Mouse (Mus musculus): ENCODE results near the gene Rad54l.

Gene Rad54l

GRCm38 (mm10) chr4:116074145-116074675 lies 49.3 kb downstream of the Rad54l start:
- DNase-seq (ENCODE audit: extremely low spot score, low spot score) = no peak

GRCm38 (mm10) chr4:116073146-116073545 lies 50.3 kb downstream of the Rad54l start:
- no peak for DNase-seq (ENCODE audit: extremely low spot score, low spot score)

- no peak for DNase-seq (ENCODE audit: extremely low spot score, low spot score)
Measured at GRCm38 (mm10) chr4:116070116-116070515, 53.4 kb downstream of the Rad54l start.

GRCm38 (mm10) chr4:116063855-116064254 lies 59.6 kb downstream of the Rad54l start:
- DNase-seq (ENCODE audit: extremely low spot score, low spot score) = no peak

- no peak for DNase-seq (ENCODE audit: extremely low spot score, low spot score)
Measured at GRCm38 (mm10) chr4:116059012-116059726, 64.3 kb downstream of the Rad54l start.

GRCm38 (mm10) chr4:116057559-116057958 lies 65.9 kb downstream of the Rad54l start:
- no peak for DNase-seq (ENCODE audit: extremely low spot score, low spot score)

- DNase-seq (ENCODE audit: extremely low spot score, low spot score) = peak; percentile 85
Measured at GRCm38 (mm10) chr4:116053399-116053961, 70.0 kb downstream of the Rad54l start, which contains the start of gene Nsun4. Gene Nsun4, minus strand, starts transcription at chr4:116053876.

GRCm38 (mm10) chr4:116052526-116053293 lies 70.8 kb downstream of the Rad54l start:
- peak; percentile 53 for DNase-seq (ENCODE audit: extremely low spot score, low spot score)

GRCm38 (mm10) chr4:116049211-116049610 lies 74.3 kb downstream of the Rad54l start:
- DNase-seq (ENCODE audit: extremely low spot score, low spot score) = no peak

GRCm38 (mm10) chr4:116048130-116048920 lies 75.2 kb downstream of the Rad54l start:
- no peak for DNase-seq (ENCODE audit: extremely low spot score, low spot score)

GRCm38 (mm10) chr4:116047681-116048080 lies 75.8 kb downstream of the Rad54l start:
- no peak for DNase-seq (ENCODE audit: extremely low spot score, low spot score)

GRCm38 (mm10) chr4:116046604-116047003 lies 76.9 kb downstream of the Rad54l start:
- DNase-seq (ENCODE audit: extremely low spot score, low spot score) = no peak

Measured in neural tube, embryonic 10.5 days (tissue).